Mouse (Mus musculus): ENCODE measurements at regions not wholly inside any gene's neighbourhood (a gene's known extent, or its start where the extent isn't known, plus 50 kb on each side); places are given as distances from the start of the nearest gene placed in this dataset.
"Not testable (repeated sequence)": the region's sequence is repeated elsewhere in the genome, so short reads cannot be mapped to it uniquely, and the experiment has no call there.

GRCm38 (mm10) chr10:57127185-57127584 is 359.0 kb upstream of the Hsf2 start:
- no peak for ATAC-seq (replicated peaks; ENCODE audit: low FRiP score, poor library complexity, severe bottlenecking)

- ATAC-seq (replicated peaks; ENCODE audit: low FRiP score, poor library complexity, severe bottlenecking), result no peak
Observed at GRCm38 (mm10) chr10:57156426-57156825, 329.8 kb upstream of the Hsf2 start.

- ATAC-seq (replicated peaks; ENCODE audit: low FRiP score, poor library complexity, severe bottlenecking), result no peak
Observed at GRCm38 (mm10) chr10:57156912-57157311, 329.3 kb upstream of the Hsf2 start.

- no peak for ATAC-seq (replicated peaks; ENCODE audit: low FRiP score, poor library complexity, severe bottlenecking)
Observed at GRCm38 (mm10) chr10:57160546-57160945, 325.6 kb upstream of the Hsf2 start.

- ATAC-seq (replicated peaks; ENCODE audit: low FRiP score, poor library complexity, severe bottlenecking), result no peak
Observed at GRCm38 (mm10) chr10:57163359-57163758, 322.8 kb upstream of the Hsf2 start.

DNA sequence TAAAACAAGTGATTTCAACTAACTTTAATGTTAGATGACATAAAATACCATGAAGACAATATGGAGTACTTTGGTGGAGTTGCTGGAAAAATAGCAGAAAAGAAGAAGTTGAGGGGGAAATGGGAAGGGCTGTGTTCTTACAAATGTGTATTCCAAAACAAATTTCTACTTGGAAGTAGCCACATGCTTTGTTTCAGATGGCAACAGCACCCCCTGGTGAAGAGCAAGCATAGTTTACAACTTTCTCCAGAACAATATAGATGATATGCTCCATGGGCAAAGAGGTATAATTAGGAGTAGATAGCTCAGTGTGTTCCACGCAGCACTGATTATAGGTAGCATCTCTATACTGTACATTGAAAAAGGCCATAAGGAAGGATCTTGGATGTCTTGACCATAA is 302.6 kb upstream of the Hsf2 start:
- ATAC-seq (replicated peaks; ENCODE audit: low FRiP score, poor library complexity, severe bottlenecking), result no peak

DNA sequence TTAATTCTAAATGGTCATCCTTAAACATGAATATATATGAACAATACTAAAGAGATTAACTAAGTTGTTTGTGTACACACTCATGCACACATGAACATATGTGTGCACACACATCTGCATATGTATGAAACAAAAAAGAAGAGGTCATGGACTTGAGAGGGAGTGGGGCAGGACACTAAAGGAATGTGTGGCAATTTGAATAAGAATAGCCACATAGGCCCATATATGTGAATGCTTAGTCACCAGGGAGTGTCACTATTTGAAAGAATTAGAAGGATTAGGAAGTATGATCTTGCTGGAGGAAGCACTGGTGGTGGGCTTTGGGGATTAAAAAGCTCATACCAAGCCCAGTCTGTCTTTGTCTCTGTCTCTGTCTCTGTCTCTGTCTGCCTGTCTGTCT is 275.5 kb upstream of the Hsf2 start:
- no peak for ATAC-seq (replicated peaks; ENCODE audit: low FRiP score, poor library complexity, severe bottlenecking)

DNA sequence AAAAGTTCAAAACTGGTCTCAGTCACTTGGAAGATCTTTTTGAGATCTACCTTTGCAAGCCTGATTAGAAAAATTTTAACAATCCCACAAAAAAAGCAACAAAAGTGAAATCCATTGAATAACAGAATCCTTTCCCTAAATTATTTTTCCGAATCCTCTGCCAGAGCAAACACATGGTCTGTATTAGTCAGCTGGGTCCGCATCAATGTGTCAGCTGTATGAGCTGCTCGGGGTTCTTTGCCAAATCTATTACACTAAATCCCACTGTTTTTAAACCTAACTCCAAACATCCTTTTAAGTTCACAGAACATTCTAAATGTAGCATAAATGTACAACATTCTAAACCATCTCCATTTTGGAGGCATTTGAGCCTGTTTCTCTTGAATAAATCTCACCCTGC is 255.1 kb upstream of the Hsf2 start:
- ATAC-seq (replicated peaks; ENCODE audit: low FRiP score, poor library complexity, severe bottlenecking), result no peak

GRCm38 (mm10) chr10:57281220-57281619 is 205.0 kb upstream of the Hsf2 start:
- ATAC-seq (replicated peaks; ENCODE audit: low FRiP score, poor library complexity, severe bottlenecking), result no peak

DNA sequence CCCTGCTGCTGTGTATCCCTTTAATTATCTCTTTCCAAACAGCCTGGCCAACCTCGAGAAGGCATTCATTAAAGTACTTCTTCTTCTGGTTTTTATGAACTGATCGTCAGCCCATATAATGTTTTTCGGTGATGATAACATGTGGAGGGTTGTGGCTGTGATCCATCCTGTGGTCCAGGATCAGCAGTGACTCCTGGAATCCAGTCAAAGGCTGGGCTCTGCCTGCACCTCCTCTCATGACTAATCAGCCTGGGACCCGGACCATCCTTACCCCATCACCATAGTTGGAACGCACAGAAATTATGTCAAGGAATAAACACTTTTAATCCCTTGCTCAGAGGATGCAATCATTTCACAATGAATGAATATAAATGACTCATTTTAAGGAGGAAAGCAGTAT is 203.3 kb upstream of the Hsf2 start:
- ATAC-seq (replicated peaks; ENCODE audit: low FRiP score, poor library complexity, severe bottlenecking), result no peak

- no peak for ATAC-seq (replicated peaks; ENCODE audit: low FRiP score, poor library complexity, severe bottlenecking)
Observed at GRCm38 (mm10) chr10:57291596-57291995, 194.6 kb upstream of the Hsf2 start.

- ATAC-seq (replicated peaks; ENCODE audit: low FRiP score, poor library complexity, severe bottlenecking), result no peak
Observed at GRCm38 (mm10) chr10:57313799-57314198, 172.4 kb upstream of the Hsf2 start.

- no peak for ATAC-seq (replicated peaks; ENCODE audit: low FRiP score, poor library complexity, severe bottlenecking)
Observed at GRCm38 (mm10) chr10:57317067-57317466, 169.1 kb upstream of the Hsf2 start.

- ATAC-seq (replicated peaks; ENCODE audit: low FRiP score, poor library complexity, severe bottlenecking), result no peak
Observed at GRCm38 (mm10) chr10:57319171-57319570, 167.0 kb upstream of the Hsf2 start.

DNA sequence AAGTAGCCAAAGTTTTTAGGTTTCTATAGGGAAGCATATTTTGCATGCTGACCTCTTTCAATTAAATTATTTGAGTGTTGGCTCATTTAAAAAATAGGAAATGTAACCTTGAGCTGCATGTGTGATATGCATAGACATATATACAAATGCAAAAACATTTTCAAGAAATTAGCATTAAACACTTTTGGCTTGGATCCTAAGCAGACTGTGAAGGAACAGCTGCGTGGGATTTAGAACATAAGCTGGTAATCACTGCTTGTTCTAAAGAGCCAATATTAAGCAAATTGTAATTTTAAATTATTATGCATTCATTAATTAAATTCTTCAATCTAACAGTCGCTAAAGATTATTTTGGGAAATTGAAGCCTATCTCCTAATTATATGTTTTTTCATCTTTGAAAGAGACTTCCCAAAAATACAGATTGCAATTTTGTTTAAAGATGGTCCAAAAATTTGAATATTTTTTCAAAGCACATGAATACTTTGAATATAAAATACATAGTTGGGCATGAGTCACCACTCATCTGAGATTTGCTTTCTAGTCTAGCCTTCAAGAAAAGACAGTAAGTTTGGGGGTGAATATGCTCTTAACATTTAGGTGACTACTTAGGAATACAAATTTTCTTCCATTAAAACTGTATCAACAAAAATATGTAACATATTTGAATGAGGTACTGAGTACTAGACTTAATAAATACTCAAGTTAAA is 163.3 kb upstream of the Hsf2 start:
- ATAC-seq (replicated peaks; ENCODE audit: low FRiP score, poor library complexity, severe bottlenecking), result no peak

DNA sequence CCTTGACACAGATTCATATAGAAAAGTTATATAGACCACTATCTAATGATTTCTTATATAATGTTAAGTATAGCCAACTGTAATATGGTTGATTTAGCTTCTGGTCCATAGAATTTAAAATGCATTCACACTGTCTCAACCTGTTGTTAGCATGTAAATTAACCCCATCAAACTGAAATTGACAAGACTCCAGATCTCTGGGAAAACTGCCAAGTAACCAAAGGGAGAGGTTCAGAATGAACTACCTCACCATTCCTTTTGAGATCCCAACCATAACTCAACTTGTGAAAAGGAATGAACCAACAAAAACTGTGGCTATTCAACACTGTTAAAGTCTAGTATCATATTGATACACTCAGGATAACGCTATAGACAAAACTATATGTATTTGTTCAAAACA is 162.0 kb upstream of the Hsf2 start:
- no peak for ATAC-seq (replicated peaks; ENCODE audit: low FRiP score, poor library complexity, severe bottlenecking)

- ATAC-seq (replicated peaks; ENCODE audit: low FRiP score, poor library complexity, severe bottlenecking), result not testable (repeated sequence)
Observed at GRCm38 (mm10) chr10:57362781-57363180, 123.4 kb upstream of the Hsf2 start.
